Mouse (Mus musculus): Measurements from ENCODE around the gene Capn11. TPM values are rescaled to one million over a fixed set of nuclear protein-coding genes. Genes with fewer than 3 reads are reported as not detected.

The Capn11 gene
- total and polyA plus RNA-seq, 2 experiments from 2014 or later, result 0.14 to 0.42 TPM

GRCm38 (mm10) chr17:45586449-45586837 is 72.7 kb downstream of the Capn11 start:
- 100% methylated on average over 3 of the region's 3 CpGs for WGBS
- peak; percentile 54 for TF ChIP-seq CTCF (IDR thresholded peaks at IDR 0.05; ENCODE audit: low read depth)
- no peak for ATAC-seq

DNA sequence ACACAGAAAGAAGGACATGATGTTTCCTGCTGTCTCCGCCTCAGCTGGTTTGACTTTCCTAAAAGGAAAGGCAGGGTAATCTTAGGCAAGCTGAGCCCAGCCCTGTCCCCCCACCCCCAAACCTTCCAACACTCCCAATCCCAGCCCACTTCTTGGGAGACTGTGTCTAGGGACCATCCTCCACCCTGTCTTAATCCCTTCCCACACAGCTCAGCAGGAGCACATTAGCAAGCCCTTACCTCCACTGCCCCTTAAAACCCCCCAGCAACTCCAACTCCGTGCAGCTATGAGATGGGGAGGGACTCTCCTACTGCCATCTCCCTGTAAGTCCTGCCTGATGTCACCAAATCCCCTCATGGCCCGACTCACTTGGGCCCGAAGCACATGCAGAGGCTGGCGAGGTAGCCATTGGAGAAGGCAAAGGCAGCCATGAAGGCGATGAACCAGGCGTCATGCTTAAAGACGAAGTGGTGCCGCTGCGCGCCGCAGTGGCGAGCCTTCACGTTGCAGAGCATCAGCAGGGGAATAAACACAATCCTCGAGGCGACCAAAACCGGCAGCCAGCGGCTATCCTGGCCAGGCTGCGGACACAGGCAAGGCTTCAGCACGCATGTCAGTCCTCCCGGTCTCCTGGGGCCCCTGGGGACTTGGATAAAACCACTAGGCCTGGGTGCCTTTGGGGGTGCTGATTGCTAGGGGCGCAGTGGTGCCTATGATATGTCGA is 73.2 kb downstream of the Capn11 start:
- whole genome bisulfite sequencing, result 71% methylated on average over 23 of the region's 23 CpGs
- H3K4me1 ChIP-seq (ENCODE audit: insufficient read depth, low read length), result no peaks in the 10 kb centered on the region; the same call in 1 of the 2 replicates
- no peaks in the 10 kb centered on the region for H3K36me3 ChIP-seq (ENCODE audit: insufficient read depth, low read length)
- TF ChIP-seq CTCF (IDR thresholded peaks at IDR 0.05; ENCODE audit: low read depth), result no peak
- H3K4me3 ChIP-seq (ENCODE audit: low read length), result no peak overlapping the region
- H3K27me3 ChIP-seq (ENCODE audit: insufficient read depth, low read length), result no peaks in the 10 kb centered on the region
- DNase-seq (ENCODE audit: low spot score), result no peak
- H3K27ac ChIP-seq, result peak overlapping the region; percentile 81
- no peaks in the 10 kb centered on the region for H3K9me3 ChIP-seq (ENCODE audit: low read length)
- no peak overlapping the region for H3K4me2 ChIP-seq (ENCODE audit: low read depth, low read length)
- H3K9ac ChIP-seq (replicated peaks; ENCODE audit: low read length), result no peak overlapping the region
- ATAC-seq, result no peak

More at GRCm38 (mm10) chr17:45586449-45586837, 72.7 kb downstream of the Capn11 start:
- H3K4me3 ChIP-seq (ENCODE audit: low read length), result no peak overlapping the region
- H3K27me3 ChIP-seq (ENCODE audit: insufficient read depth, low read length), result no peaks in the 10 kb centered on the region
- H3K4me2 ChIP-seq (ENCODE audit: low read depth, low read length), result no peak overlapping the region
- no peak overlapping the region for H3K27ac ChIP-seq
- no peak overlapping the region for H3K9ac ChIP-seq (replicated peaks; ENCODE audit: low read length)
- H3K36me3 ChIP-seq (ENCODE audit: insufficient read depth, low read length), result no peaks in the 10 kb centered on the region
- no peaks in the 10 kb centered on the region for H3K9me3 ChIP-seq (ENCODE audit: low read length)
- no peak for DNase-seq (ENCODE audit: low spot score)
- H3K4me1 ChIP-seq (ENCODE audit: insufficient read depth, low read length), result no peaks in the 10 kb centered on the region; the same call in 1 of the 2 replicates

DNA sequence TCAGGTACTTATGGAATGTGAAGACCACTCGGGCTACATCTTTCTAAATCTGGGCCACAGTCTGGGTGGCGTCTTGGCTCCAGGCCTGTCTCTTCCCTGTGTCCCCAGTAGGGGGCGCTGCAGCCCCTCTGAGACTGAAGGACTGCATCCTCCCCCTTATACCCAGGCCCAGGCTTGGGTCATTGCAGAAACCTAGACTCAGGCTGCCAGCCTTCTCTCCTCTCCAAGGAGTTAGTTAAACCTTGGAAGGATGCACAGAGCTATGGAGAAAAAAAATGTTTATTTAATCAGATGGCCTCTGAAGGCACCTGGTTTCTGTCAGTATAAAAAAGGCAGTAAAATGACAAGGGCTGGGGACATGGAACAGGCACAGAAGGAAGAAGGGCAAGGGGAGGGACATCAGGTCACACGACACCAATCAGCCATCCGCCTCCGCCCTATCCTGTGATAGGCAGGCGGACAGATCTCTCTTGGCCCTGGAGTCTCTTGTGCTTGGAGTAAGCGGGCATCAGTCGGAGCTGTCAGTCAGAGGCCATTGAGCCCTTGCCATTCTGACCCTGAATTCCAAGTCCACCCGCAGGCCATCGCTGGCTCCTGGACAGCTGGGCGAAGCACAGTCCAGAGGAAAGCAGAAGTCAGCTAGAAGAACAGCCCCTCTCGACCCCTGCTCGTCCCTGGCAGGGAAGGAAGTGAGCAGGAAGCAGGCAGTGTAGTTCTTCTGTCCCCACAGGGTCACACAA is 74.0 kb downstream of the Capn11 start:
- no peaks in the 10 kb centered on the region for H3K27me3 ChIP-seq (ENCODE audit: insufficient read depth, low read length)
- ATAC-seq, result peak; percentile 82
- TF ChIP-seq CTCF (IDR thresholded peaks at IDR 0.05; ENCODE audit: low read depth), result peak; percentile 92
- no peaks in the 10 kb centered on the region for H3K36me3 ChIP-seq (ENCODE audit: insufficient read depth, low read length)
- H3K4me3 ChIP-seq (ENCODE audit: low read length), result no peak overlapping the region
- WGBS, result 21% methylated on average over 14 of the region's 14 CpGs
- DNase-seq (ENCODE audit: low spot score), result peak; percentile 89
- 0 out of 2 replicates have a peak overlapping the region, but pooled peaks have one; percentile 6 for H3K9ac ChIP-seq (replicated peaks; ENCODE audit: low read length)
- H3K9me3 ChIP-seq (ENCODE audit: low read length), result no peaks in the 10 kb centered on the region
- H3K4me2 ChIP-seq (ENCODE audit: low read depth, low read length), result 0 out of 2 replicates have a peak overlapping the region, but pooled peaks have one; percentile 6
- H3K4me1 ChIP-seq (ENCODE audit: insufficient read depth, low read length), result no peaks in the 10 kb centered on the region; the same call in 1 of the 2 replicates
- peak overlapping the region; percentile 81 for H3K27ac ChIP-seq

GRCm38 (mm10) chr17:45584096-45584896 is 74.8 kb downstream of the Capn11 start:
- Histone ChIP-seq H3K9ac (replicated peaks; ENCODE audit: low read length) (0 out of 2 replicates have a peak overlapping the region, but pooled peaks have one; percentile 6), H3K27ac (peak overlapping the region; percentile 81), H3K4me3 (ENCODE audit: low read length) (no peak overlapping the region), H3K27me3 (ENCODE audit: insufficient read depth, low read length) (no peaks in the 10 kb centered on the region), H3K9me3 (ENCODE audit: low read length) (no peaks in the 10 kb centered on the region), H3K4me1 (ENCODE audit: insufficient read depth, low read length) (no peaks in the 10 kb centered on the region; the same call in 1 of the 2 replicates), H3K4me2 (ENCODE audit: low read depth, low read length) (0 out of 2 replicates have a peak overlapping the region, but pooled peaks have one; percentile 6), H3K36me3 (ENCODE audit: insufficient read depth, low read length) (no peaks in the 10 kb centered on the region)
- peak; percentile 84 for ATAC-seq
- no peak for TF ChIP-seq CTCF (IDR thresholded peaks at IDR 0.05; ENCODE audit: low read depth)
- peak; percentile 85 for DNase-seq (ENCODE audit: low spot score)
- WGBS, result 31% methylated on average over 12 of the region's 12 CpGs

- no peak overlapping the region for H3K27ac ChIP-seq
- H3K4me2 ChIP-seq (ENCODE audit: low read depth, low read length), result no peak overlapping the region
- H3K4me3 ChIP-seq (ENCODE audit: low read length), result no peak overlapping the region
- H3K4me1 ChIP-seq (ENCODE audit: insufficient read depth, low read length), result no peaks in the 10 kb centered on the region; the same call in 1 of the 2 replicates
- H3K27me3 ChIP-seq (ENCODE audit: insufficient read depth, low read length), result no peaks in the 10 kb centered on the region
- H3K9me3 ChIP-seq (ENCODE audit: low read length), result no peaks in the 10 kb centered on the region
- ATAC-seq, result no peak
- H3K36me3 ChIP-seq (ENCODE audit: insufficient read depth, low read length), result no peaks in the 10 kb centered on the region
- peak; percentile 71 for TF ChIP-seq CTCF (IDR thresholded peaks at IDR 0.05; ENCODE audit: low read depth)
- DNase-seq (ENCODE audit: low spot score), result peak; percentile 18
- H3K9ac ChIP-seq (replicated peaks; ENCODE audit: low read length), result no peak overlapping the region
- 74% methylated on average over 6 of the region's 6 CpGs for WGBS
These were observed 76.3 kb downstream of the Capn11 start for GRCm38 (mm10) chr17:45582715-45583355.

- Histone ChIP-seq H3K4me3 (ENCODE audit: low read length) (no peak overlapping the region), H3K9me3 (ENCODE audit: low read length) (no peaks in the 10 kb centered on the region), H3K9ac (replicated peaks; ENCODE audit: low read length) (no peak overlapping the region), H3K4me1 (ENCODE audit: insufficient read depth, low read length) (no peaks in the 10 kb centered on the region; the same call in 1 of the 2 replicates), H3K4me2 (ENCODE audit: low read depth, low read length) (no peak overlapping the region), H3K27me3 (ENCODE audit: insufficient read depth, low read length) (no peaks in the 10 kb centered on the region), H3K36me3 (ENCODE audit: insufficient read depth, low read length) (no peaks in the 10 kb centered on the region), H3K27ac (no peak overlapping the region)
- ATAC-seq (no peak), DNase-seq (ENCODE audit: low spot score) (no peak)
- no peak for TF ChIP-seq CTCF (IDR thresholded peaks at IDR 0.05; ENCODE audit: low read depth)
- 95% methylated on average over 6 of the region's 6 CpGs for WGBS
These were observed 76.9 kb downstream of the Capn11 start for GRCm38 (mm10) chr17:45582188-45582587.

Data from hindbrain, postnatal 0 days (tissue).